Mouse (Mus musculus) retina, adult 2 months (tissue): Measurements from ENCODE around the gene Gm3604.
"Not testable (repeated sequence)": the region's sequence is repeated elsewhere in the genome, so short reads cannot be mapped to it uniquely, and the experiment has no call there.

Experiments
- DNase-seq: peaks from one replicate; pipeline ENCODE4 v3.0.0-alpha.2; 2012; ENCODE audit warnings: low read depth, low spot score

Gm3604 gene

GRCm38 (mm10) chr13:62382952-62383351 is at the start of gene Gm3604:
Gene Gm3604, minus strand, starts transcription at chr13:62383177.
- not testable (repeated sequence) for DNase-seq

- not testable (repeated sequence) for DNase-seq
These were observed 16.2 kb upstream of the Gm3604 start for GRCm38 (mm10) chr13:62399206-62399605.

GRCm38 (mm10) chr13:62390076-62390620 is 7.2 kb upstream of the Gm3604 start:
- not testable (repeated sequence) for DNase-seq

GRCm38 (mm10) chr13:62331786-62332185 is 51.2 kb downstream of the Gm3604 start:
- DNase-seq: no peak

- no peak for DNase-seq
These were observed 51.6 kb downstream of the Gm3604 start for GRCm38 (mm10) chr13:62331381-62331780.
